Mouse (Mus musculus) heart, adult 2 months (tissue): ENCODE data around the gene Rbak.

Source experiments
- CTCF ChIP-seq: fragments of 200-600 bp; IDR thresholded peaks from 2 replicates; pipeline ENCODE4 v1.8.1; 2022; ENCODE audit warnings: antibody characterized with exemption, mild to moderate bottlenecking, moderate library complexity
- EP300 ChIP-seq: fragments of 200-500 bp; IDR thresholded peaks from 2 replicates; pipeline ENCODE4 v1.6.1; 2011; ENCODE audit warnings: low read depth, low read length, control low read depth; ENCODE audit not compliant: insufficient read depth

- no peak for TF ChIP-seq CTCF
- no peak for TF ChIP-seq EP300
Observed at GRCm38 (mm10) chr5:143125601-143126000, 55.0 kb downstream of the Rbak start.
